Mouse (Mus musculus) 3T3-L1 (cell line): Measurements from ENCODE around the gene Cdr1.

Experiments used
- DNase-seq: peaks from one replicate; pipeline ENCODE4 v3.0.0-alpha.2; 2015; ENCODE audit warnings: low read depth, low spot score

Cdr1 gene

DNA sequence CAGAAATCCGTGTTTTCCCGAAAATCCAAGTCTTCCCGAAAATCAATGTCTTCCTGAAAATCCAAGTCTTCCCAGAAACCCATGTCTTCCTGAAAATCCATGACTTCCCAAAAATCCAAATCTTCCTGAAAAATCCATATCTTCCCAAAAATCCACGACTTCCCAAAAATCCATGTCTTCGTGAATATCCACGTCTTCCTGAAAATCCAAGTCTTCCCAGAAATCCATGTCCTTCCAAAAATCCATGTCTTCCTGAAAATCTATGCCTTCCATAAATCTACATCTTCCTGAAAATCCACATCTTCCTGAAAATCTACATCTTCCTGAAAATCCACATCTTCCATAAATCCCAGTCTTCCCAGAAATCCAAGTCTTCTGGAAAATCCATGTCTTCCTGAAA is at the start of gene Cdr1:
Gene Cdr1, minus strand, starts transcription at position 101 of the 400 bp plus-strand sequence.
- DNase-seq = no peak

DNA sequence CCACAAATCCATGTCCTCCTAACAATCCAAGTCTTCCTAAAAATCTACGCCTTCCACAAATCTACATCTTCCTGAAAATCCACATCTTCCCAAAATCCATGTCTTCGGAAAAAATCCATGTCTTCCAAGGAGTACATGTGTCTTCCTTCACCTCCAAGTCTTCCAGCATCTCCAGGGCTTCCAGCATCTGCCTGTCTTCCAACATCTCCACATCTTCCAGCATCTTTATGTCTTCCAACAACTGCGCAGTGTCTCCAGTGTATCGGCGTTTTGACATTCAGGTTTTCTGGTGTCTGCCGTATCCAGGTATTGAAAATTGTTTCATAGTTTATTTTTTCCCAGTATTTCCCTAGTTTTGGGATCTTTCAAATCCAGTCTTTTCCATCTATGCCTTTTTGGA is 511 bp upstream of the Cdr1 start:
- no peak for DNase-seq

DNA sequence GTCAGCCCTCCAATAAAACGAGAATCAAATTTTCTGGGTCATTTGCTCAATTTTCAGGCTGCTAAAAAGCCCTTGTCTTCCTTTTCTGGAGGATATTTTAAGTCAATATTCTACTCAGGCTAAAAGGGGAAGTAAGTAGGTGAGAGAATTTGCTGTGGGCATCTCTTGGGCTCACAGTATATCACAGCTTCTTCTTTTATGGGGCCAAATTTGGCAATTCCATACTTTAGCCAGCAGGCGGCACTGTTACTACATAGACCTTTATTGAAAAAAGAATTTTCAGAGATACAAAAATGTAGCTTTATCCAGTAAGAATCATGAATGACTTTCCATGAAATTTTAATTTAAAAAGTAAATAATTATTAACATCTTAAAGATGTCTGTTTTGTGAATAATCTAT is 18.8 kb downstream of the Cdr1 start:
- DNase-seq = peak; percentile 50

DNA sequence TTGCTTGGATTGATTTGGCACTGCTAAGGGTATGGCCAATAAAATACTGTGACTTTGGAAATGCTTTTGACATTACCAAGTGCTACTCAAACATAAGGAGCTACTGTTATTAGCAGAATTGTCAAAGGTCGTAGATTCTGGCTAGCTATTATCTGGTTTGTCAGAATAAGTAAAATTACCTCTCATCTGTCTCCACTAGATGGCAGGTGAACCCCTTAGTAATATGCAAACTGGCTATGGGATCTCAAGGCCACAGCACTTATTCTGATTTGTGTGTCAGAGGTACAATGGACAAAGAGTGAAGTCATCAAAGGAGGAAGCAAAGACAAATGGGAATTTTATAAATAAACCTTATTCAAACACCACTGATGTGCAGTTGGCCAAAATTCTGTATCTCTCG is 24.1 kb downstream of the Cdr1 start:
- peak; percentile 2 for DNase-seq

DNA sequence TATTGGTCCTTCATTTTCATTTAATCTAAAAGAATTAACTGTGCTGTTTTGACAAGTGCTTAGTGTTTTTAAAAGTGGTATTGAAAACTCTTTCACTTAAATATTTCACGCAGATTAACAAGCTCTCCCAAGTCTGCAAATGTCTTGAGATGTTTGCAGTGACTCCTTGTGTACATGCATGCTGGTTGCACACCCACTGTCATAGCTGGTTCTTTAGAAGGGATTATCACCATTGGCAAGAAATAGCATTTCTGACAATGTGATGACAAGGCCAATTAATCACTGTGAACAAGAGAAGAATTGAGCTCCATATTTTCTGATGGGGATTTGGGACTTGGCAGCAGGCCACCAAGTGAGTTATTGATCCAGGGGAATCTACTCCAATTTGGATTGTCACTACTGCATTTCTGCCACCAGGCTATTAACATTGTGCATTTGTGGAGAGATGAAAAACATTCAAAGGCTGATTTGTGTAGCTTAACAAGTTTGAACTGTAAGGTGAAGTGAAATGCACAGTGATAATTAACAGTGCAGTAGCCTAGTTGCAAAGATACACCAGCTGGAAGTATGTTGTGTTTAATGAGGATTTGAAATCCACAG is 30.6 kb downstream of the Cdr1 start:
- no peak for DNase-seq

DNA sequence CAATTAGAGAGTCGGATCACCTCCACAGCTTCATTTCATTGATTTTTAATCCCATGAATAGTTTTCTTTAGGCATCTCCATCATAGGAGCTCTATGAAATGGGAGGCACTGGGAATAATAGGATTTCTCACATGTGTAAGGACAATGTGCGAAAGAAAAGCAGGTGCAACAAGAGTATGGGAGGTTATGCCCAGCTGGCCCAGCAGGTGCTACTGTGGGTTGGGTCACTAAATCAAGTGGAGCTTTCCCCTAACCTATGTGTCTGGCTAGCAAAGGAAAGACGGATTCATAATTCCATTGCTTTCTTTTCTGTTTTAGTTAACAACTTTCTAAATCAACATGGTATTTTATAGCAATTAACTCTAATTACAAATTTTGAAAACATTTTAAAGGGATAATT is 31.1 kb downstream of the Cdr1 start:
- DNase-seq = no peak

DNA sequence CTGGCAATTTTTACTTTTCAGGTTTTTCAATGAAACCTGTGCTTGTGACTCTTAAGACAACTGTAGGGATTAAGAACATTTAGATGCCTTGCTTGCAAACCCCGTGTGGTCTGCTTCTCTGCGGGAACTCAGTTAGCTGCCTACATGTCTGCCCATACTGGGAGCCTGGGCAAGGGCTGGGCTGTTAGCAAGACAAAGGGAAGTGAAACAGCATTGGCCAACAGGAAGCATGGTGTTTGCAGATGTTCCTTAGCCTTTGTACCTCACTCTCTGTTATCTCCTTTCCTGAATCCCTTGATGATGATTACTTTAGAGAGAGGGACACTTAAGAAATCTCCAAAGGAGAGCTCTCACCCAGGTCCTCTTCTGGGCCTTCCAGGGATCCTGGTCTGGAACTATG is 38.8 kb downstream of the Cdr1 start:
- no peak for DNase-seq

DNA sequence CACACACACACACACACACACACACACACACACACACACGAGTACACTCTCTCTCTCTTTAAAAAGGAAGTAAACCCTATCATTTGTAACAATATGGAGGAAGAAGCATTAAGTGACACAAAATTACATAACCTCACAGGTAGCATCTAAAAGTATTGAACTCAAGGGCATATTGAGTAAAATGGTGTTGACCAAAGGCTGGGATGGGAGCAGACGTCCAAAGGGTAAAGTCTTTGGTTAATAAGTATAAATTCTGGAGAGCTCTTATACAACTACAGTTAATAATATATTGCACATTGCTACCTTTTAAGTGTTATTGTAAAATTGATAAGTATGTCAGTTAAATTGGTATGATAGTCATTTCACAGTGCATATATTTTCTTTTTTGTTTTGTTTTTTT is 39.9 kb downstream of the Cdr1 start:
- DNase-seq = no peak

DNA sequence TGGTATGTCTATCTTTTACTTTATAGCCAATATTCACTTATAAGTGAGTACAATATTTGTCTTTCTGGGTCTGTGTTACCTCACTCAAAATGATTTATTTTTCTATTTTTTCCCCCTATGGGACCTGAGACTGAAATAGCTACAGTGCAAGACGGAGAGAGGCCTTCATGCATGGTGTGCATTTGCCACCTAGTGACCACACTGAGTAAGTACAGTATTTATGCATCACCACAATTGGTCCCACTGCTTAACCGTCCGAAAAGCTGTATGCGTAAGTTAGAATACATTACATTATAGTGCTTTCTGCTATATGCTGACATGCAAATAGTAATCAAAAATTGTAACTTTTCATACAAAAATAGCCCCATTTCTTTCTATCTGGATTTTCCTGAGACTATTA is 50.8 kb downstream of the Cdr1 start:
- peak; percentile 1 for DNase-seq
